Mouse (Mus musculus): ENCODE measurements around the gene Gm14295. TPM values are rescaled to one million over a fixed set of nuclear protein-coding genes. Genes with fewer than 3 reads are reported as not detected.
"Not testable (repeated sequence)": the region's sequence is repeated elsewhere in the genome, so short reads cannot be mapped to it uniquely, and the experiment has no call there.

Gm14295 gene
- 43.9 and 45.7 TPM in 2 replicates for total RNA-seq (2012; rRNA removed)

DNA sequence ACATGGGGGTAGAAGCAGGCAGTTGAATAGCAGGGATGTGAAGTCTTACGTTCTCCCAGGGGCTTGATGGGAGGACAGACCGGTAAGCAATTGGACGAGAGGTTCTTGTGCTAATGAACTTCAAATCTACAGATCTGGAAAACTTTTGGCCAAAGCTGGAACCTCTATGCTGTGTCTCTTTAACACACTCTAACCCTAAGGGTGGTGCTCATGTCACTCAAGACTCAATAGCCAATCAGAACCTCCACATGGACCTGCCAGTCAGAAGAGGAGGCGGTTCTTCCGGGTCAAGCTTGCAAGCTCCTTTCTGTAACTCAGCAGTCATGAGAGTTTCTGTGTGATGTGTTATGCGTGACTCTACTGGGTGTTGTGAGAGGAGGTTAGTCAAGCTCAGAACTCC is at the start of gene Gm14295:
Gene Gm14295, plus strand, starts transcription at position 301 of the 400 bp plus-strand sequence.
- Histone ChIP-seq H3K9ac (ENCODE audit: insufficient read depth, low read depth, low read length, poor library complexity, severe bottlenecking) (peak within 1 kb of the TSS; percentile 81), H3K4me3 (ENCODE audit: insufficient read depth in 1 of 2, low read depth in 1 of 2, low read length in 2 of 2, poor library complexity in 1 of 2, severe bottlenecking in 1 of 2) (peak within 1 kb of the TSS; percentile 61 to 73)
- H3K36me3 ChIP-seq (ENCODE audit: control insufficient read depth, insufficient read depth, low read length, poor library complexity, severe bottlenecking); H3K27ac ChIP-seq (ENCODE audit: insufficient read depth, low read depth, low read length, poor library complexity, severe bottlenecking); DNase-seq (ENCODE audit: low read depth, low spot score); in situ Hi-C loops (cut with MboI; ENCODE audit: low sequenced_read_pairs in 2 of 2, unreplicated experiment in 2 of 2); H3K4me1 ChIP-seq (ENCODE audit: control insufficient read depth in 2 of 2, insufficient read depth in 2 of 2, low read length in 2 of 2, poor library complexity in 1 of 2); H3K9me3 ChIP-seq (ENCODE audit: control insufficient read depth, insufficient read depth, low read depth, low read length): not testable (repeated sequence)

GRCm38 (mm10) chr2:176798785-176799184 is 373 bp downstream of the Gm14295 start:
- H3K27ac ChIP-seq (ENCODE audit: insufficient read depth, low read depth, low read length, poor library complexity, severe bottlenecking); H3K4me1 ChIP-seq (ENCODE audit: control insufficient read depth in 2 of 2, insufficient read depth in 2 of 2, low read length in 2 of 2, poor library complexity in 1 of 2); H3K36me3 ChIP-seq (ENCODE audit: control insufficient read depth, insufficient read depth, low read length, poor library complexity, severe bottlenecking); DNase-seq (ENCODE audit: low read depth, low spot score); in situ Hi-C loops (cut with MboI; ENCODE audit: low sequenced_read_pairs in 2 of 2, unreplicated experiment in 2 of 2); H3K9me3 ChIP-seq (ENCODE audit: control insufficient read depth, insufficient read depth, low read depth, low read length): not testable (repeated sequence)
- Histone ChIP-seq H3K9ac (ENCODE audit: insufficient read depth, low read depth, low read length, poor library complexity, severe bottlenecking) (peak overlapping the region; percentile 81), H3K4me3 (ENCODE audit: insufficient read depth in 1 of 2, low read depth in 1 of 2, low read length in 2 of 2, poor library complexity in 1 of 2, severe bottlenecking in 1 of 2) (peak overlapping the region; percentile 61 to 73)

GRCm38 (mm10) chr2:176830840-176831239 is 32.4 kb downstream of the Gm14295 start, which contains the start of gene Gm14408:
Gene Gm14408 (plus strand): TSS chr2:176831140.
- peak within 1 kb of the TSS; percentile 46 to 54; a peak in 3 of 4 replicates for H3K4me3 ChIP-seq (ENCODE audit: insufficient read depth in 1 of 2, low read depth in 1 of 2, low read length in 2 of 2, poor library complexity in 1 of 2, severe bottlenecking in 1 of 2)
- H3K36me3 ChIP-seq (ENCODE audit: control insufficient read depth, insufficient read depth, low read length, poor library complexity, severe bottlenecking); H3K9ac ChIP-seq (ENCODE audit: insufficient read depth, low read depth, low read length, poor library complexity, severe bottlenecking); in situ Hi-C loops (cut with MboI; ENCODE audit: low sequenced_read_pairs in 2 of 2, unreplicated experiment in 2 of 2); H3K27ac ChIP-seq (ENCODE audit: insufficient read depth, low read depth, low read length, poor library complexity, severe bottlenecking); DNase-seq (ENCODE audit: low read depth, low spot score); H3K4me1 ChIP-seq (ENCODE audit: control insufficient read depth in 2 of 2, insufficient read depth in 2 of 2, low read length in 2 of 2, poor library complexity in 1 of 2); H3K9me3 ChIP-seq (ENCODE audit: control insufficient read depth, insufficient read depth, low read depth, low read length): not testable (repeated sequence)

Other genes starting within 250 kb of the Gm14295 start
- 3.4 and 4.9 TPM in 2 replicates for gene Gm14308, start 162.3 kb upstream of the Gm14295 start, total RNA-seq (2012; rRNA removed)
- gene Zfp973, start 128.1 kb upstream of the Gm14295 start, total RNA-seq (2012; rRNA removed), result 29.5 and 33.6 TPM in 2 replicates
- 15.4 and 17.0 TPM in 2 replicates for gene Gm14305, start 90.3 kb upstream of the Gm14295 start, total RNA-seq (2012; rRNA removed)
- not detected in 2 replicates for gene Gm14408, start 32.5 kb downstream of the Gm14295 start, total RNA-seq (2012; rRNA removed)
- 5.1 and 13.8 TPM in 2 replicates for gene Gm14296, start 129.2 kb downstream of the Gm14295 start, total RNA-seq (2012; rRNA removed)
- gene Gm14419, start 202.3 kb downstream of the Gm14295 start, total RNA-seq (2012; rRNA removed), result 16.1 and 29.6 TPM in 2 replicates